Mouse (Mus musculus) forebrain, embryonic 13.5 days (tissue): ENCODE results near the gene Terf2. TPM values are rescaled to one million over a fixed set of nuclear protein-coding genes. Genes with fewer than 3 reads are reported as not detected.

Source experiments
- microRNA-seq: library from miRNA; unstranded; fragments of <30 nt; microRNA quantifications from one replicate; pipeline ENCODE4, GENCODE M21; 2016
- polyA plus RNA-seq: library from polyadenylated mRNA; unstranded; fragments of >200 nt; fragmentation: Nextera tagmentation; extraction: Ambion mirVana; gene quantifications from 2 replicates; pipeline ENCODE4 v1.2.1, GENCODE M21; 2015

Terf2 gene
- polyA plus RNA-seq, 1 experiment from 2014 or later: 25.5 TPM

Small RNA genes lying within 50 kb of the gene (microRNA-seq; reads per million reads assigned to microRNA genes)
- gene Mir7075: 1.9 reads per million

Other genes starting within 250 kb of the Terf2 start
- 0.65 and 0.89 TPM in 2 replicates for gene Has3, start 226.3 kb downstream of the Terf2 start, polyA plus RNA-seq
- 49.4 and 53.6 TPM in 2 replicates for gene Utp4, start 202.9 kb downstream of the Terf2 start, polyA plus RNA-seq
- 3.6 and 4.1 TPM in 2 replicates for gene Sntb2, start 160.8 kb downstream of the Terf2 start, polyA plus RNA-seq
- gene Vps4a, start 65.3 kb downstream of the Terf2 start, polyA plus RNA-seq: 113 TPM in 2 replicates
- 32.0 and 36.7 TPM in 2 replicates for gene Pdf, start 47.9 kb downstream of the Terf2 start, polyA plus RNA-seq
- 34.5 and 35.5 TPM in 2 replicates for gene Cog8, start 39.9 kb downstream of the Terf2 start, polyA plus RNA-seq
- gene Nip7, start 39.7 kb downstream of the Terf2 start, polyA plus RNA-seq: 91.3 and 99.6 TPM in 2 replicates
- not detected in 2 replicates for gene Tmed6, start 30.9 kb downstream of the Terf2 start, polyA plus RNA-seq
- 102 and 115 TPM in 2 replicates for gene Cyb5b, start 54.1 kb upstream of the Terf2 start, polyA plus RNA-seq
- 9.9 and 10.2 TPM in 2 replicates for gene Nfat5, start 196.9 kb upstream of the Terf2 start, polyA plus RNA-seq